Mouse (Mus musculus) gastrocnemius, postnatal 25 days (tissue): Measurements from ENCODE around the gene Smoc1. TPM values are rescaled to one million over a fixed set of nuclear protein-coding genes. Genes with fewer than 3 reads are reported as not detected.

Source experiments
- DNase-seq: peaks from one replicate; pipeline ENCODE4 v3.0.0; 2022
- microRNA-seq, 2 experiments: library from miRNA; unstranded; fragments of <30 nt; microRNA quantifications; one replicate each; pipeline ENCODE4 v1.2.0; 2021; ENCODE audit warnings: borderline replicate concordance in 2 of 2
- total RNA-seq, 2 experiments: library from RNA; stranded (reverse); gene quantifications; 1 replicate in 1 of 2; 2 replicates in 1 of 2; pipeline ENCODE4 v1.2.3; 2021

The Smoc1 gene
- total RNA-seq, 2 experiments from 2014 or later: 0.38 to 5.1 TPM

DNA sequence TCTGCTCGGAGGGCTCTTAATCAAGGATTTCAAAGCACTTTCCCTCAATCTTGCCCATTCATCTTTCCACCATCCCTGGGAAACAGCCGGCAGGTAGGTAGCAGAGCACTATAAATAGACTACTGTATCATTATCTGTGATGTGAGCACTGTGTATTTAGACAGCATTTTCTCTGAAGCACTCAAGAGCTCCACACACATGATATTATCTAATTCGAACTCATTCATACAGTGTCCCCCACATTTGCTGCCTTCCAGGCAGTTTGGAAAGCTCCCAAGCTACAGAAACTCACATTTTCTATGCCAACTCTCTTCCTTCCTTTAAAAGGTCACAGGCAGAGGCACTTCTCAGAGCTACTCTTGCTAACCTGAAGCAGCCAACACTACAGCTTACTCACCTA lies 200.0 kb downstream of the Smoc1 start:
- DNase-seq: no peak

DNA sequence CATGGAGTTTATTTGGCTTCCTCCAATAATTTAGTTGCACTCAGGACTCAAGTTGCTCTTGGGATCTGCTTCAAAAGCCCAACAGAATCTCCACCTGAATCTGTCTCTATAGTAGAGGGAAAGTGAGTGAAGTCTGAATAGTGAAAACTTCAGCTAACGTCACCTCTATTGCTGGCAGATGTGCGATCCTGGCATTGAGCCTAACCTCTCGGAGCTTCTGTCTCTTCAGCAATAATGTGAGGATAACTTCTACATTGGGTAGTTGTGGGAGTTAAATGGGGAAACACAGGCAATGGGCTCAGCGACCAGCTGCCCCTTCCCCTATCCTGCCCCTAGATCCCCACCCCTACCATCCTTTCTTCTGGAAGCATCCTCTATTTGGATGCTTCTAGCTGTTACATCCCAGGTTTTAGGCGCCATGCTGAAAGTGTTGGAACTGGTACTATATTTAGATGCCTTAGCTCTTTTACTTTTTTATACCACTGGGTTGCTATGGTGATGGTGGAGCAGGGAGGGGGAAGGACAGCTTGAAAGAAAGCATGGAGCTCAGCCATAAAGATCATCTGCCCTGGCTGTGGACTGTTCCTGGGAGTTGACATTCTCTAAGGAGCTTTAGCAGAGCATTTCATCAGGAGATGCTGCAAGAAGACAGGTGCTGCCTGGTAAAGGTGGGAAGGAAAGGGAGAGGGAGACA lies 201.3 kb downstream of the Smoc1 start:
- no peak for DNase-seq

DNA sequence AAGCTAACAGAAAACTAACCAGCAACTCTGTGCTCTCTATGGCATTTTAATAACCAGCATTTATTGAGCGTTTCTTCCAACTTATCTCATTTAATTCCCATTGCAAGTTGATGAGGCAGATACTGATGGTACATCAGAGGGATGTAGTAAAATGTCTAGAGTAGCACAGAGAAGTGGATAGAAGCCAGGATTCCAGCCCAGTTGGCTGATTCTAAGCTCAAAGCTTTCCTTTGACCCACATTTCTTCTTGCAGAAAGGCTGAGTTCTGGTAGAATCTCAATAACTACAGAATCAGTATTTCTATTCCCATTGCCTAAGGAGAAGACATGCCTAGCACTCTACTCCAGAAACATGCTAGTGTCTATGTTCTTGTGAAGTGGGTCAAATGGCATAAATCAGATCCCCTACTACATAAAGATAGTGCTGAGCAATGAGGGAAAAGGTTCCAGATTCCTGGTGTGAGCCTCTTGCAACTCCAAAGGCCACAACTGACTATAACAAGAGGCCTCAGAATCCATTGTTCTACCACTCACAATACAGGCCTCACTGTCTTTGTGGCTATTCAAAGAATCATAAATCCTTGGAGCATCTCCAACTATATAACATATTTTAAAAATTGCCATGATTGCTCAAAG lies 207.3 kb downstream of the Smoc1 start:
- no peak for DNase-seq

DNA sequence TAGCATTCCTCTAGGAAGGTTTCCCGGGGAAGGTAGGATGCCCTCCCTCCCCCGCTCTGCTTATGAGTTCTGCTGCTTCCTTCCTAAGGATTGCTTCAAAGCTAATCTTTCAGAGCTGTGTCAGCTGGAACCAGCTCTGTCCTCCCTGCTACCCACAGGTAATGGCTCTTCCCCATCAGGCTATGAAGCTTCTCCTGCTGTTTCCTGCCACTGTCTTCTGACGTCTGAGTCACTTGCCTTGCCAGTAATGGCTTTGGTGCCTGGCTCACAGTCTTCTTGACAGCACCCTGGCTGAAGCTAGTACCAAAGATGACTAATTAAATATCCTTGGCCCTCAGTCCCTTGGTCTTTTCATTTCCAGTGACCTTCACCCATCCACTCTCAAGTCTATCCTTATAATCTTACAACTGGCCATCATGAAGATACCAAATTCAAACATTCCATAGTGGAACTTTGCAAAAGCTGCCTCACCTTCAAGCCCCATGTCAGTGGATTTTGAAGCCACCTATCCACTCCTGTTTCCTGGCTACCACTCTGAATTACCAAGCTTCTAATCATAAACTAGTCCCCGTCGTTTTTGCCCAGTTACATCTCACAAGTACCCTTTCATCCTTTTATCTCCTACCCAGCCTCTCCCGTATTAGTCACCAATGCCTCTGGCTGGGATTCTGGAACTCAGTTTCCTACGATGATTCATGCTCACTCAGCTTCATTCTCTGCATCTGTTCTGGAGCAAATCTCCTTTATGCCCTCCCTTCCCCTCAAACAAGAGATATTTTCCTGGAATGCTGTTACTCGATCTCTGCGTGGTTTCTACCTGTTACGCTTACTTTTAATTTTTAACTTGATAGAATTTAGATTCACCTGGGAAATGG lies 209.1 kb downstream of the Smoc1 start:
- no peak for DNase-seq

Small RNA genes within 50 kb of the gene (microRNA-seq; reads per million reads assigned to microRNA genes)
- gene Mir3067: 0 to 0.74 reads per million in 2 experiments

Other genes with a start within 250 kb of the Smoc1 start
- 10 to 100 TPM; 26.7 to 28.1 TPM for gene Susd6, start 236.3 kb upstream of the Smoc1 start, total RNA-seq
- 10 to 100 TPM; 72.3 to 75.0 TPM for gene Srsf5, start 81.3 kb upstream of the Smoc1 start, total RNA-seq
- gene Slc10a1, start 58.1 kb upstream of the Smoc1 start, total RNA-seq: not detected